Mouse (Mus musculus) liver, embryonic 11.5 days (tissue): Measurements from ENCODE around the gene Tead2. TPM values are rescaled to one million over a fixed set of nuclear protein-coding genes. Genes with fewer than 3 reads are reported as not detected.

Experiments
- ATAC-seq: fragments of 200-750 bp; cut with Nextera tagmentation; replicated peaks from 2 replicates; pipeline ENCODE4 v1.8.0; 2017; ENCODE audit warnings: moderate number of reproducible peaks, mild to moderate bottlenecking, moderate TSS enrichment, moderate library complexity; ENCODE audit not compliant: low FRiP score
- DNase-seq: peaks from one replicate; pipeline ENCODE4 v3.0.0-alpha.2; 2017; ENCODE audit warnings: low spot score
- H3K27ac ChIP-seq: fragments of 300-500 bp; sonication (generic); 2 replicates; pipeline ENCODE4 v1.5.1; 2014; ENCODE audit warnings: mild to moderate bottlenecking, low read depth, low read length, control low read depth
- H3K27me3 ChIP-seq: fragments of 300-500 bp; sonication (generic); replicated peaks from 2 replicates; pipeline ENCODE4 v1.6.1; 2014; ENCODE audit warnings: low read length, mixed read lengths; ENCODE audit not compliant: control insufficient read depth, insufficient read depth
- H3K36me3 ChIP-seq: fragments of 300-500 bp; sonication (generic); 2 replicates; pipeline ENCODE4 v1.6.1; 2014; ENCODE audit warnings: mild to moderate bottlenecking, low read length, moderate library complexity, mixed read lengths; ENCODE audit not compliant: control insufficient read depth, insufficient read depth
- H3K4me1 ChIP-seq: fragments of 300-500 bp; sonication (generic); replicated peaks from 2 replicates; pipeline ENCODE4 v1.6.1; 2014; ENCODE audit warnings: low read length, mixed read lengths; ENCODE audit not compliant: control insufficient read depth, insufficient read depth
- H3K4me2 ChIP-seq: fragments of 300-500 bp; sonication (generic); 2 replicates; pipeline ENCODE4 v1.6.1; 2014; ENCODE audit warnings: mild to moderate bottlenecking, control low read depth, moderate library complexity
- H3K4me3 ChIP-seq: fragments of 300-500 bp; sonication (generic); 2 replicates; pipeline ENCODE4 v1.5.1; 2014; ENCODE audit warnings: low read depth, low read length, control low read depth
- H3K9ac ChIP-seq: fragments of 300-500 bp; sonication (generic); 2 replicates; pipeline ENCODE4 v1.6.1; 2014; ENCODE audit warnings: low read depth, low read length, control low read depth
- H3K9me3 ChIP-seq: fragments of 300-500 bp; sonication (generic); 2 replicates; pipeline ENCODE4 v1.6.1; 2016; ENCODE audit warnings: low read length, inconsistent platforms, mixed read lengths; ENCODE audit not compliant: control insufficient read depth
- WGBS: fragments of 180-500 bp; shearing (Covaris S2); extraction: QIAGEN DNeasy Blood & Tissue Kit; methylation state at CpG from one replicate; pipeline ENCODE4 v1.1.7; 2014; 5-methylcytosine and 5-hydroxymethylcytosine counted together
- microRNA-seq: library from miRNA; unstranded; fragments of <30 nt; microRNA quantifications from one replicate; pipeline ENCODE4, GENCODE M21; 2017; ENCODE audit warnings: borderline number of aligned reads
- polyA plus RNA-seq: library from polyadenylated mRNA; unstranded; fragments of >200 nt; fragmentation: Nextera tagmentation; extraction: Ambion mirVana; gene quantifications from 2 replicates; pipeline ENCODE4 v1.2.1, GENCODE M21; 2014

The Tead2 gene
- polyA plus RNA-seq, 1 experiment from 2014 or later: 75.9 TPM

DNA sequence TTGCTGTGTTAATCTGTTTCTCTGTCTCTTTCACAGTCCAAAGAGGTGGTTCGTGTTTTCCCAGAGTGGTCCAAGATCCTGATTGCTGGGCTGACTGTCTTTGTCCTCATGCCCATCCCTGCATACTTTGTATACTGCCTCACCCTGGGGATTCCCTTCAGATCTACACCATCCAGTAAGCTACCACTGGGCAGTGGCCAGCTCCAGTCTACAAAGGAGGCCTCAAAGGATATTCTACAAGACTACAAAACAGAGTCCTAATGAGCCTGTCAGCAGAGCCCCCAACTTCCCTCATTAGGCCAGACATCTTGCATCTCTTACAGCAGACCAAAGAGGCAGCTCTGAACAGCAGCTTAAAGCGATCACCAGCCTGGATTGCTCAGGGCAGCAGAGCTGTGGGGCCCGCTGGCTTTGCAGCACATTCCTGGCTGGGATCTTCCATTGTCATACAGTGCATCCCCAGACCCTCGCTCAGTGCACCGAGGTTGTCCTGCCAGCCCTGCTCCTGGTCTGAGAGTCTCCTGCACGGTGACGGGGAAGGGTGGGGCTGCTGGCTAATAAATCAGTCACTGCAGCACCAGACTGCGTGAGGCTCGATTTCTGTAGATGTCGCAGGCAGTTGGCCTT is 57.3 kb downstream of the Tead2 start:
- no peaks in the 10 kb centered on the region for H3K36me3 ChIP-seq
- DNase-seq (no peak), ATAC-seq (no peak)
- no peak overlapping the region for H3K27ac ChIP-seq
- H3K9ac ChIP-seq: no peak overlapping the region
- no peaks in the 10 kb centered on the region for H3K9me3 ChIP-seq
- WGBS: 75% methylated on average over 10 of the region's 10 CpGs
- no peak overlapping the region for H3K4me3 ChIP-seq
- peaks cover 11% of the 10 kb centered on the region; the same call in 1 of the 2 replicates for H3K27me3 ChIP-seq
- no peak overlapping the region for H3K4me2 ChIP-seq
- H3K4me1 ChIP-seq: no peaks in the 10 kb centered on the region

DNA sequence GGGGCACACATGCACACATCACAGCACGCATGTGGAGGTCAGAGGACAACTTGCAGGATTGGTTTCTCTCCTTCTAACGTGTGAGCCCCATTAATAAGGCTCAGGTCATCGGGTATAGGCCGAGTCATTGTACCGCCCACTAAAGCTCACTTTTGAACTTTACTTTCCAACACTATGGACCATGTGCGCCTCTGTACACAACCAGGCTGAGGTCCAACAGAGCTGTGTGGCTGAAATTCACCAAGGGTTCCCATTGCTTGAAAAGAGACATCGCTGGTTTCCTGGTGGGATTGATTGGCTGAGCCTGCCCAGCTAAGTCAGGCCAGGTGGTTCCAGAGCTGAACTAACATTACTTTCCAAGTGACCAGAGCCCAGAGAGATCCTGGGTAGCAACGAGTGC is 58.1 kb downstream of the Tead2 start:
- Histone ChIP-seq H3K36me3 (no peaks in the 10 kb centered on the region), H3K9ac (no peak overlapping the region), H3K27ac (no peak overlapping the region), H3K4me1 (no peaks in the 10 kb centered on the region), H3K4me3 (no peak overlapping the region), H3K4me2 (no peak overlapping the region), H3K27me3 (peaks cover 5% of the 10 kb centered on the region; the same call in 1 of the 2 replicates), H3K9me3 (no peaks in the 10 kb centered on the region)
- DNase-seq: no peak
- 81% methylated on average over 8 of the region's 8 CpGs for WGBS
- no peak for ATAC-seq

DNA sequence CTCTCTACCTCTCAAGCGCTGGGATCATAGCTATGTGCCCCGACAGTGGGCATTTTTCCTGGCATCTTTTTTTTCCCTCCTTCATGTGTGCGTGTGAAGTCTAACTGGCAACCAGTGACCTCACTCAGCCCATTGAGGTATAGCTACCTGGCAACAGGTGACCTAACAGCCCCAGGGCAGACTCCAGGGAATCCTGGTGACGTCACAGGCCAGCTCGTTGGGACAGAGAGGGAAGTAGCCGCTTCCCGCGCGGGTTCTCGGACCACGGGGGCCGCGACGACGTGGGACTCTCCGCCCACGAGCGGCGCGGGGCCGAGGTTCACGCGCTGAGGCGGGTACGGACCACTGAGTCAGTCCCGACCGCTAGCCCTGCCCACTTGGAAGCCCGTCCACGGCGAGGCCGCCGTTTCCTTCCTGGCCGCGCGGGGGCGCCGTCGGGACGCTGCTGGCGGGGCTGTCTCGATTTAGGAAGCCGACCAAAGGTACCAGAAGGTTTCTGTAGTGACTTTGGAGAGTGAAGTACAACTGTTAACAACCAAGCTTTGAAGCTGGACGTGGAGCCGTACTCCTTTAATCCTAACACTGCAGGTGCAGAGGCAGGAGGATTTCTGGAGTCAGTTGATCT is 61.7 kb downstream of the Tead2 start, which contains the start of gene Slc6a21:
Gene Slc6a21 (plus strand): TSS at position 378 of the 625 bp plus-strand sequence.
- Histone ChIP-seq H3K9ac (0 out of 2 replicates have a peak within 1 kb of the TSS, but pooled peaks have one; percentile 34), H3K36me3 (no peaks in the 10 kb centered on the region), H3K9me3 (no peaks in the 10 kb centered on the region), H3K4me2 (peak within 1 kb of the TSS; percentile 82), H3K4me3 (peak within 1 kb of the TSS; percentile 50), H3K27me3 (0 out of 2 replicates have a peak, but pooled peaks cover 3% of the 10 kb centered on the region), H3K27ac (no peak within 1 kb of the TSS), H3K4me1 (no peaks in the 10 kb centered on the region)
- ATAC-seq (0 out of 2 replicates have a peak, but pooled peaks have one; percentile 18), DNase-seq (peak; percentile 74)
- 7% methylated on average over 44 of the region's 44 CpGs for WGBS

Small RNA genes within 50 kb of the gene (microRNA-seq; reads per million reads assigned to microRNA genes)
- gene Mir7055: not detected

Other genes starting within 250 kb of the Tead2 start
- 8.2 and 8.5 TPM in 2 replicates for gene Cpt1c, start 240.9 kb upstream of the Tead2 start, polyA plus RNA-seq
- gene Prmt1, start 229.2 kb upstream of the Tead2 start, polyA plus RNA-seq: 175 and 186 TPM in 2 replicates
- gene Irf3, start 218.1 kb upstream of the Tead2 start, polyA plus RNA-seq: 76.2 and 88.4 TPM in 2 replicates
- 39.6 and 41.1 TPM in 2 replicates for gene Bcl2l12, start 217.0 kb upstream of the Tead2 start, polyA plus RNA-seq
- gene Scaf1, start 199.4 kb upstream of the Tead2 start, polyA plus RNA-seq: 37.5 and 40.1 TPM in 2 replicates
- gene Rras, start 197.8 kb upstream of the Tead2 start, polyA plus RNA-seq: 19.3 and 21.6 TPM in 2 replicates
- gene Prr12, start 162.9 kb upstream of the Tead2 start, polyA plus RNA-seq: 7.3 and 8.7 TPM in 2 replicates
- gene Nosip, start 153.3 kb upstream of the Tead2 start, polyA plus RNA-seq: 60.9 and 63.0 TPM in 2 replicates
- gene Prrg2, start 153.1 kb upstream of the Tead2 start, polyA plus RNA-seq: 12.0 and 12.4 TPM in 2 replicates
- gene Rcn3, start 123.5 kb upstream of the Tead2 start, polyA plus RNA-seq: 146 and 163 TPM in 2 replicates
- 33.2 and 33.8 TPM in 2 replicates for gene Fcgrt, start 111.9 kb upstream of the Tead2 start, polyA plus RNA-seq
- gene Rps11, start 91.3 kb upstream of the Tead2 start, polyA plus RNA-seq: 2,085 and 2,209 TPM in 2 replicates
- 1,710 and 1,879 TPM in 2 replicates for gene Rpl13a, start 87.0 kb upstream of the Tead2 start, polyA plus RNA-seq
- 0.41 and 1.1 TPM in 2 replicates for gene Gm45713, start 79.5 kb upstream of the Tead2 start, polyA plus RNA-seq
- 9.7 and 10.5 TPM in 2 replicates for gene Flt3l, start 79.3 kb upstream of the Tead2 start, polyA plus RNA-seq
- gene Pih1d1, start 61.5 kb upstream of the Tead2 start, polyA plus RNA-seq: 86.2 and 87.7 TPM in 2 replicates
- 56.0 and 60.6 TPM in 2 replicates for gene Aldh16a1, start 61.2 kb upstream of the Tead2 start, polyA plus RNA-seq
- gene Slc17a7, start 51.8 kb upstream of the Tead2 start, polyA plus RNA-seq: 0.57 and 0.74 TPM in 2 replicates
- gene Gfy, start 36.2 kb upstream of the Tead2 start, polyA plus RNA-seq: not detected in 2 replicates
- not detected in 2 replicates for gene Pth2, start 34.8 kb upstream of the Tead2 start, polyA plus RNA-seq
- gene Ccdc155, start 10.9 kb upstream of the Tead2 start, polyA plus RNA-seq: 0.17 and 0.53 TPM in 2 replicates
- 2.8 TPM in 2 replicates for gene Dkkl1, start 3.6 kb upstream of the Tead2 start, polyA plus RNA-seq
- gene Cd37, start 23.4 kb downstream of the Tead2 start, polyA plus RNA-seq: 14.4 and 19.5 TPM in 2 replicates
- 0.19 TPM in 1 of 2 replicates, not detected in the other for gene Slc6a16, start 25.3 kb downstream of the Tead2 start, polyA plus RNA-seq
- gene Slc6a21, start 61.8 kb downstream of the Tead2 start, polyA plus RNA-seq: not detected in 2 replicates
- gene Trpm4, start 118.0 kb downstream of the Tead2 start, polyA plus RNA-seq: 2.3 and 3.9 TPM in 2 replicates
- gene Hrc, start 119.5 kb downstream of the Tead2 start, polyA plus RNA-seq: 0.12 and 0.30 TPM in 2 replicates
- gene Ppfia3, start 151.3 kb downstream of the Tead2 start, polyA plus RNA-seq: 2.0 and 2.1 TPM in 2 replicates
- 0.35 TPM in 1 of 2 replicates, not detected in the other for gene Lin7b, start 154.8 kb downstream of the Tead2 start, polyA plus RNA-seq
- gene Snrnp70, start 180.0 kb downstream of the Tead2 start, polyA plus RNA-seq: 51.6 and 64.4 TPM in 2 replicates
- 0.18 TPM in 1 of 2 replicates, not detected in the other for gene Kcna7, start 189.9 kb downstream of the Tead2 start, polyA plus RNA-seq
- 2.0 and 2.5 TPM in 2 replicates for gene Ntf5, start 197.9 kb downstream of the Tead2 start, polyA plus RNA-seq
- gene Lhb, start 205.1 kb downstream of the Tead2 start, polyA plus RNA-seq: 0.26 TPM in 1 of 2 replicates, not detected in the other
- gene Gys1, start 219.1 kb downstream of the Tead2 start, polyA plus RNA-seq: 21.4 and 23.7 TPM in 2 replicates
- gene Ruvbl2, start 222.3 kb downstream of the Tead2 start, polyA plus RNA-seq: 240 and 250 TPM in 2 replicates
- gene Ftl1, start 244.1 kb downstream of the Tead2 start, polyA plus RNA-seq: 6,297 and 6,318 TPM in 2 replicates